Mouse (Mus musculus) liver, embryonic 14.5 days (tissue): ENCODE data around the gene Commd1.

Experiments
- CTCF ChIP-seq: IDR thresholded peaks from 2 replicates; pipeline ENCODE4 v1.5.1; 2016; ENCODE audit warnings: antibody characterized with exemption, low read depth, control low read depth
- EP300 ChIP-seq: IDR thresholded peaks from 2 replicates; pipeline ENCODE4 v1.6.1; 2016; ENCODE audit warnings: antibody characterized with exemption, low read depth

DNA sequence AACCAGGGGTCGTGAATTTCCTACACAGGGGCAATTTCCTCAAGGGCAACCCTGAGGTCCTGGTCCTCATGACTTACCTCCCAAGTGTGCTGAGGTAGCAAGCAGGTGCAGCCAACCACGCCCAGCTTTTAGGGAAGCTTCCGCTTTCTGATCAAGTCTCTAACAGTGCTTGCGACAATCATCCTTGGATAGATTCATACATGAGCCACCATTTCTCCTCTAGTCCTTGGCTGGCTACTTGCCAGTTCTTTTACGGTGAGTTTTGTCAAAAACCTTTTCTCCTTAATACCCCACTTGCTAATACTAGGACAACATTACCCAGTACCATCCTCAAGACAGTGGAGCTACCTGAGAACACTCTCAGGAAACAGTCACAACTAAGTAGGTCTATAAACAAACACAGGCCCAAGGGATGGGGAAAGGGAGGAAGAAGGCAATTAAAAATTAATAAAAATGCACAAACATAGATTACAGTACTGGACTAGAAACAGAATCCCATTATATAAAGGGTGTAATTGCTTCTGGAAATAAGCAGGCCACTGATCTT, 133.5 kb downstream of the Commd1 start:
- TF ChIP-seq EP300: no peak
- TF ChIP-seq CTCF: no peak
